Mouse (Mus musculus): ENCODE measurements around the gene Adap2. TPM values are rescaled to one million over a fixed set of nuclear protein-coding genes. Genes with fewer than 3 reads are reported as not detected.
"Not testable (repeated sequence)": the region's sequence is repeated elsewhere in the genome, so short reads cannot be mapped to it uniquely, and the experiment has no call there.

The Adap2 gene
- polyA plus RNA-seq, 1 experiment from 2014 or later, result 5.4 TPM

DNA sequence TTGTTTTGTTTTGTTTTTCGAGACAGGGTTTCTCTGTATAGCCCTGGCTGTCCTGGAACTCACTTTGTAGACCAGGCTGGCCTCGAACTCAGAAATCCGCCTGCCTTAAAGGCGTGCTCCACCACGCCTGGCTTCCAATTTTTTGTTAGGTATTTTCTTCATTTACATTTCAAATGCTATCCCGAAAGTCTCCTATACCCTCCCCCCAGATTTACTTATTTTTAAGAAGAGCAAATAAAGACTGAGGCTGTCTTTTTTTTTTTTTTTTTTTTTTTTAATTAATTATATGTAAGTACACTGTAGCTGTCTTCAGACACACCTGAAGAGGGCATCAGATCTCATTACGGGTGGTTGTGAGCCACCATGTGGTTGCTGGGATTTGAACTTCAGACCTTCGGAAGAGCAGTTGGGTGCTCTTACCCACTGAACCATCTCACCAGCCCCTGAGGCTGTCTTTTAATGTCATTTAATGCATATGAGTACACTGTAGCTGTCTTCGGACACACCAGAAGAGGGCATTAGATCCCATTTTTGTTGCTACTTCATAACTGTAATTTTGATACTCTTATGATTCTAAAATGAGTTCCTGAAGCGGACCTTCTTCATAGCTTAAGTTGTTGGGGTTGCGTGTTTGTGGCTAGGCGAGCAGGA is 29.3 kb downstream of the Adap2 start:
- H3K27me3 ChIP-seq (ENCODE audit: control insufficient read depth, insufficient read depth, low read length); DNase-seq (ENCODE audit: low spot score); H3K4me1 ChIP-seq (replicated peaks; ENCODE audit: control insufficient read depth, insufficient read depth); H3K36me3 ChIP-seq (ENCODE audit: control insufficient read depth, insufficient read depth, low read length); H3K9me3 ChIP-seq (ENCODE audit: control insufficient read depth, low read length): not testable (repeated sequence)
- peak overlapping the region; percentile 86 for H3K4me2 ChIP-seq (replicated peaks; ENCODE audit: low read depth)
- TF ChIP-seq CTCF (IDR thresholded peaks at IDR 0.05; ENCODE audit: low read depth), result peak; percentile 58
- H3K27ac ChIP-seq (replicated peaks), result peak overlapping the region; percentile 95; the same call in 1 of the 2 replicates
- H3K4me3 ChIP-seq (ENCODE audit: low read depth, low read length), result peak overlapping the region; percentile 87
- 45% methylated on average over 11 of the region's 12 CpGs for WGBS
- peak overlapping the region; percentile 92 for H3K9ac ChIP-seq (ENCODE audit: low read length)
- ATAC-seq (ENCODE audit: low FRiP score, low TSS enrichment), result peak; percentile 73

DNA sequence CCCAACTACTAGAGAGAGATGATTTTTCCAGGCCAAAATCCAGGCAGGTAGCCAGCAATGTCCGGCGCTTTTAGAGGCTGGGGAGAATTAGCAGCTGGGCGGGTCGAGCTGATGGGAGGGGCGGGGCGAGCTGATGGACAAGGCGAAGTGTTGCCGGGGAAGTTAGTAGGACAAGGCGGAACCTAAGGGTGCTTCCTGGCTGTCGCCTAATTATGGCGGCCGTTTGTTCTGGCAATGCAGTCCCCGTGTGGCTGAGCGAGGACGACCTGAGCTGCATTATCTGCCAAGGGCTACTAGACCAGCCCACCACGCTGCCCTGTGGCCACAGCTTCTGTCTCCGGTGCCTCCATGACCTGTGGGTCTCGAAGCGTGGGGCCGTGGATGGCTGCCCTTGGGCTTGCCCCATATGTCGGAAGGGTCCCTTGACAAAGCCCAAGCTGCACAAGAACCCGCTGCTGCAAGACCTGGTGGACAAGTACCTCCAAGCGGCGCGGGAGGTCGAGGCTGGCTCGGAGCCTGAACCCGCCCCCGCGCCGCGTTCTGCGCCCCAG is 29.9 kb downstream of the Adap2 start, which contains the start of gene Rnf135:
Gene Rnf135, plus strand, starts transcription at position 147 of the 551 bp plus-strand sequence.
- Histone ChIP-seq H3K9ac (ENCODE audit: low read length) (peak within 1 kb of the TSS; percentile 92), H3K27me3 (ENCODE audit: control insufficient read depth, insufficient read depth, low read length) (no peaks in the 10 kb centered on the region), H3K9me3 (ENCODE audit: control insufficient read depth, low read length) (no peaks in the 10 kb centered on the region), H3K4me1 (replicated peaks; ENCODE audit: control insufficient read depth, insufficient read depth) (no peaks in the 10 kb centered on the region), H3K27ac (replicated peaks) (peak within 1 kb of the TSS; percentile 95), H3K36me3 (ENCODE audit: control insufficient read depth, insufficient read depth, low read length) (no peaks in the 10 kb centered on the region; the same call in 1 of the 2 replicates), H3K4me2 (replicated peaks; ENCODE audit: low read depth) (peak within 1 kb of the TSS; percentile 86), H3K4me3 (ENCODE audit: low read depth, low read length) (peak within 1 kb of the TSS; percentile 87)
- TF ChIP-seq EP300 (optimal IDR thresholded peaks at IDR 0.05), result no peak
- no peak for TF ChIP-seq CTCF (IDR thresholded peaks at IDR 0.05; ENCODE audit: low read depth)
- WGBS, result 2% methylated on average over 32 of the region's 33 CpGs
- ATAC-seq (ENCODE audit: low FRiP score, low TSS enrichment) (peak; percentile 97), DNase-seq (ENCODE audit: low spot score) (peak; percentile 94)

DNA sequence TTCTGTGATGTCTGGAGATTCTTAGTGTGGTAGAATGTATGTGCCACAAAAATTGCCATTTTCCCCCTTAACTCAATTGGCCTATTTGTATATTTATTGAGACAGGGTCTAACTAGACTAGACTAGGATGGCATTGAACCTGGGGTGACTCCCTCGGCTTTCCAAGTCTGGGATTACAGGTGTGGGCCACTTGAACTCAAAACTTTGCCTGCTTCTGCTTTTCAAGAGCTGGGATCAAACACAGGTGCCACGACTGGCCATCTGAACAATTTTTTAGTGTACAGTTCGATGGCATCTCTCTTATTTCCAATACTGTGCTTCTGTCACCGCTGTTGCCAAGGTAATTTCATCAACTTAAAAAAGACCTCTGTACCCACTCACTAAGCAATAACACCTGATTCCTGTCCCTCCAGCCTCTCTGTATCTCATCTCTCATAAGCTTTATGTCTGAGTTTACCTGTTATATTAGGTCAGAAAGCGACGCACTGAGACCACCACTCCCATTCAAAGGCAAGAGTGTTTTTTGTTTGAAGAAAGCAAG is 30.7 kb downstream of the Adap2 start:
- peak overlapping the region; percentile 95 for H3K27ac ChIP-seq (replicated peaks)
- no peaks in the 10 kb centered on the region for H3K9me3 ChIP-seq (ENCODE audit: control insufficient read depth, low read length)
- ATAC-seq (ENCODE audit: low FRiP score, low TSS enrichment) (no peak), DNase-seq (ENCODE audit: low spot score) (no peak)
- no peaks in the 10 kb centered on the region for H3K4me1 ChIP-seq (replicated peaks; ENCODE audit: control insufficient read depth, insufficient read depth)
- H3K36me3 ChIP-seq (ENCODE audit: control insufficient read depth, insufficient read depth, low read length), result peaks cover 4% of the 10 kb centered on the region; the same call in 1 of the 2 replicates
- peak overlapping the region; percentile 87 for H3K4me3 ChIP-seq (ENCODE audit: low read depth, low read length)
- 79% methylated on average over 6 of the region's 6 CpGs for WGBS
- H3K27me3 ChIP-seq (ENCODE audit: control insufficient read depth, insufficient read depth, low read length), result no peaks in the 10 kb centered on the region
- H3K9ac ChIP-seq (ENCODE audit: low read length), result peak overlapping the region; percentile 92
- no peak for TF ChIP-seq CTCF (IDR thresholded peaks at IDR 0.05; ENCODE audit: low read depth)
- TF ChIP-seq EP300 (optimal IDR thresholded peaks at IDR 0.05), result no peak
- H3K4me2 ChIP-seq (replicated peaks; ENCODE audit: low read depth), result peak overlapping the region; percentile 86

DNA sequence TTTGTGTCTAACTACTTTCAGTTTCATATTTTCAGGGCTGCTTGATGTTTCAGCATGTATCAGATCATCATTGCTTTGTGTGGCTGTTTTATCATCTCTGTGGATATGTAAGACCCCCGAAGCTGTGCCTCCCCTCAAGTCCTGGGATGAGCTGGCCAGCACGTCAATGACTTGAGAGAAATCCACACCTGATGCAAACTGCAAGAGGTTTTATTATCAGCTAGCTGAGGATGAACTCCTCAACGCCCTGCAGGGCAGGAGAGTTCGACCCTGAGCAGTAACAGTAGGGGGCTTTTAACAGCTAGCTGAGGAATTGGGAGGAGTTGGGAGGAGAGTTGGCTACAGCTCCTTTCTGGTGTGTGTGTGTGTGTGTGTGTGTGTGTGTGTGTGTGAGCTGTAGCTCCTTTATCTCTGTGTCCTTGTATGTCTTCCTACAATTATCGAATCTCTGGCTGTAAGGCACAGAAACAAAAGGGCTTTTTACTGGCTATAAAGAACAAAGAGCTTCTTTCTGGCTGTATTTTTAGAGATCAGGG is 31.6 kb downstream of the Adap2 start:
- ATAC-seq (ENCODE audit: low FRiP score, low TSS enrichment); H3K27ac ChIP-seq (replicated peaks); H3K9me3 ChIP-seq (ENCODE audit: control insufficient read depth, low read length); H3K4me2 ChIP-seq (replicated peaks; ENCODE audit: low read depth); H3K27me3 ChIP-seq (ENCODE audit: control insufficient read depth, insufficient read depth, low read length); H3K4me3 ChIP-seq (ENCODE audit: low read depth, low read length); H3K9ac ChIP-seq (ENCODE audit: low read length); H3K36me3 ChIP-seq (ENCODE audit: control insufficient read depth, insufficient read depth, low read length); H3K4me1 ChIP-seq (replicated peaks; ENCODE audit: control insufficient read depth, insufficient read depth); DNase-seq (ENCODE audit: low spot score): not testable (repeated sequence)
- 72% methylated on average over 5 of the region's 5 CpGs for WGBS

DNA sequence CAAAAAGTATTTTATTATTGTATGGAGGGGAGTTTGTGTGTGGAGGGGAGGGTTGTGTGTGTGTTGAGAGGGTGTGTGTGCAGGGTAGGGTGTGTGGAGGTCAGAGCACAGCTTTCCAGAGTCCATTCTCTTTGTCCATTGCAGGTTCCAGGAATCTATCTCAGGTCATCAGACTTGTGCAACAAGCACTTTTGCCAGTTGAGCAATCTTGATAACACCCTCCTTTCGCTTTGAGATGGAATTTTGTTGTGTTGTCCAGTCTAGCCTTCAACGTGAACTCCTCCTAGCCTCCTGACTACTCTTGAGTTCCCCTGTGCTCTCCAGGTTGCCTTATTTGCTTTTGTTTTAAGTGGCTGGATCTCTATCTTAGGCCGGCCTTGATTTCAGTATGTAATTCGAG is 36.4 kb downstream of the Adap2 start:
- H3K36me3 ChIP-seq (ENCODE audit: control insufficient read depth, insufficient read depth, low read length), result peaks cover 11% of the 10 kb centered on the region
- DNase-seq (ENCODE audit: low spot score) (no peak), ATAC-seq (ENCODE audit: low FRiP score, low TSS enrichment) (no peak)
- H3K4me1 ChIP-seq (replicated peaks; ENCODE audit: control insufficient read depth, insufficient read depth), result no peaks in the 10 kb centered on the region
- H3K9ac ChIP-seq (ENCODE audit: low read length), result no peak overlapping the region
- no peak overlapping the region for H3K27ac ChIP-seq (replicated peaks)
- H3K4me3 ChIP-seq (ENCODE audit: low read depth, low read length), result no peak overlapping the region
- WGBS, result 48% methylated on average over 4 of the region's 4 CpGs
- no peaks in the 10 kb centered on the region for H3K9me3 ChIP-seq (ENCODE audit: control insufficient read depth, low read length)
- no peaks in the 10 kb centered on the region for H3K27me3 ChIP-seq (ENCODE audit: control insufficient read depth, insufficient read depth, low read length)
- TF ChIP-seq EP300 (optimal IDR thresholded peaks at IDR 0.05), result no peak
- TF ChIP-seq CTCF (IDR thresholded peaks at IDR 0.05; ENCODE audit: low read depth), result no peak
- H3K4me2 ChIP-seq (replicated peaks; ENCODE audit: low read depth), result no peak overlapping the region

DNA sequence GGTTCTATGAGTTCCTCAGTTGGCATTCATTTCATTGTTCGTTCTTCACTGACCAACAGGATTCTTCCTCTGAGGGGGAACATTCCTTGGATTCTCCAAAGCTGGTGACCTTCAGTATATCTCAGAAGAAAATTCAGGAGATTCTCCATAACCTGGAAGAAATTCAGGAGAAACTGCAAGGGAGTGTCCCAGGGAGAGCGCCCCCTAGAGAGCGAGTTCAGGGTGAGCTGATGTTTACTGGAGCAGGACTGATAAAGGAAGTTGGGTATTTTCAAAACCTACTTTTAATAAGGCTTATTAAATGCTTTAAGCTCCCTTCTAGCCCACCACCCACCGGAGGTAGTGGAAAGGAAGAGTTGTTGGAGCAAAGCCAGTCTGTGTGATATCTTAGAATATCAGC is 39.9 kb downstream of the Adap2 start:
- Histone ChIP-seq H3K27me3 (ENCODE audit: control insufficient read depth, insufficient read depth, low read length) (no peaks in the 10 kb centered on the region), H3K4me3 (ENCODE audit: low read depth, low read length) (no peak overlapping the region), H3K9ac (ENCODE audit: low read length) (no peak overlapping the region), H3K36me3 (ENCODE audit: control insufficient read depth, insufficient read depth, low read length) (peaks cover 11% of the 10 kb centered on the region), H3K9me3 (ENCODE audit: control insufficient read depth, low read length) (no peaks in the 10 kb centered on the region), H3K4me2 (replicated peaks; ENCODE audit: low read depth) (no peak overlapping the region), H3K4me1 (replicated peaks; ENCODE audit: control insufficient read depth, insufficient read depth) (no peaks in the 10 kb centered on the region), H3K27ac (replicated peaks) (no peak overlapping the region)
- ATAC-seq (ENCODE audit: low FRiP score, low TSS enrichment), result no peak
- DNase-seq (ENCODE audit: low spot score), result no peak
- 66% methylated on average over 4 of the region's 4 CpGs for WGBS
- TF ChIP-seq CTCF (IDR thresholded peaks at IDR 0.05; ENCODE audit: low read depth), result peak; percentile 33
- TF ChIP-seq EP300 (optimal IDR thresholded peaks at IDR 0.05), result no peak

Data from stomach, postnatal 0 days (tissue).